Mouse (Mus musculus) heart, embryonic 15.5 days (tissue): Measurements from ENCODE around the gene Lrp5. TPM values are rescaled to one million over a fixed set of nuclear protein-coding genes. Genes with fewer than 3 reads are reported as not detected.

ENCODE experiments used
- ATAC-seq: fragments of 200-750 bp; cut with Nextera tagmentation; replicated peaks from 2 replicates; pipeline ENCODE4 v1.8.0; 2017; ENCODE audit warnings: low read depth, moderate TSS enrichment; ENCODE audit not compliant: insufficient number of reproducible peaks, insufficient read depth, low FRiP score
- H3K27ac ChIP-seq: fragments of 300-500 bp; sonication (generic); 2 replicates; pipeline ENCODE4 v1.5.1; 2015; ENCODE audit warnings: mild to moderate bottlenecking, inconsistent platforms
- H3K27me3 ChIP-seq: fragments of 300-500 bp; sonication (generic); 2 replicates; pipeline ENCODE4 v1.6.1; 2015; ENCODE audit warnings: inconsistent platforms
- H3K36me3 ChIP-seq: fragments of 300-500 bp; sonication (generic); 2 replicates; pipeline ENCODE4 v1.6.1; 2015; ENCODE audit warnings: mild to moderate bottlenecking, inconsistent platforms
- H3K4me1 ChIP-seq: fragments of 300-500 bp; sonication (generic); replicated peaks from 2 replicates; pipeline ENCODE4 v1.6.1; 2015; ENCODE audit warnings: inconsistent platforms
- H3K4me2 ChIP-seq: fragments of 300-500 bp; sonication (generic); 2 replicates; pipeline ENCODE4 v1.6.1; 2015; ENCODE audit warnings: inconsistent platforms, mild to moderate bottlenecking, moderate library complexity
- H3K4me3 ChIP-seq: fragments of 300-500 bp; sonication (generic); 2 replicates; pipeline ENCODE4 v1.5.1; 2015; ENCODE audit warnings: mild to moderate bottlenecking, inconsistent platforms
- H3K9ac ChIP-seq: fragments of 300-500 bp; sonication (generic); 2 replicates; pipeline ENCODE4 v1.6.1; 2015; ENCODE audit warnings: mild to moderate bottlenecking, inconsistent platforms
- H3K9me3 ChIP-seq: fragments of 300-500 bp; sonication (generic); replicated peaks from 2 replicates; pipeline ENCODE4 v1.6.1; 2016; ENCODE audit warnings: inconsistent platforms
- WGBS: fragments of 180-500 bp; shearing (Covaris S2); methylation state at CpG from one replicate; pipeline ENCODE4 v1.1.7; 2015; ENCODE audit warnings: mixed read lengths; 5-methylcytosine and 5-hydroxymethylcytosine counted together
- polyA plus RNA-seq: library from polyadenylated mRNA; unstranded; fragments of >200 nt; fragmentation: Nextera tagmentation; extraction: Ambion mirVana; gene quantifications from 2 replicates; pipeline ENCODE4 v1.2.1, GENCODE M21; 2015

Gene Lrp5
- polyA plus RNA-seq: 3.0 and 4.3 TPM in 2 replicates

GRCm38 (mm10) chr19:3686215-3686894 is at the start of gene Lrp5:
Gene Lrp5, minus strand, starts transcription at chr19:3686564.
- peak within 1 kb of the TSS; percentile 93 for H3K9ac ChIP-seq
- ATAC-seq: peak; percentile 48
- H3K4me3 ChIP-seq: peak within 1 kb of the TSS; percentile 92
- H3K36me3 ChIP-seq: no peaks in the 10 kb centered on the region
- H3K4me1 ChIP-seq: peaks cover 51% of the 10 kb centered on the region
- no peaks in the 10 kb centered on the region for H3K27me3 ChIP-seq
- no peaks in the 10 kb centered on the region for H3K9me3 ChIP-seq
- under 1% methylated on average over 74 of the region's 83 CpGs for WGBS
- H3K27ac ChIP-seq: peak within 1 kb of the TSS; percentile 85
- H3K4me2 ChIP-seq: peak within 1 kb of the TSS; percentile 96

DNA sequence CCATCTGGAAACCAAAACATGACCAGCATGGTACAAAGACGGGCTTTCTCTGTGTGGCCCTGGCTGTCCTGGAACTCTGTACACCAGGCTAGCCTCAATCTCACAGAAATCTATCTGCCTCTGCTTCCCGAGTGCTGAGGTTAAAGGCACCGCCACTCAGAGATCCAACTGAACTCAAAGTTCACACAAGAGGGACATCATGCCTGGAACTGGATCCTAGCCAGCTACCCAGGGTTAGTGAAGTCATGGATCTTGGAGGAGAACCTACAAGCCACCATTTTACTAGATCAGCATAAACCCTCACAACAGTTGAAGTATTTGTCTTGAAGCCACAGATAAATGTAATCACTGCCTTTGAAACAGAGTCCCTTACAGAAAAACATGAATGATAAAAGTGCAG is 49.6 kb upstream of the Lrp5 start:
- Histone ChIP-seq H3K27me3 (no peaks in the 10 kb centered on the region), H3K4me1 (no peaks in the 10 kb centered on the region), H3K9ac (no peak overlapping the region), H3K27ac (no peak overlapping the region), H3K36me3 (no peaks in the 10 kb centered on the region), H3K4me3 (no peak overlapping the region), H3K4me2 (no peak overlapping the region), H3K9me3 (no peaks in the 10 kb centered on the region)
- ATAC-seq: no peak
- 81% methylated on average over 3 of the region's 3 CpGs for WGBS

DNA sequence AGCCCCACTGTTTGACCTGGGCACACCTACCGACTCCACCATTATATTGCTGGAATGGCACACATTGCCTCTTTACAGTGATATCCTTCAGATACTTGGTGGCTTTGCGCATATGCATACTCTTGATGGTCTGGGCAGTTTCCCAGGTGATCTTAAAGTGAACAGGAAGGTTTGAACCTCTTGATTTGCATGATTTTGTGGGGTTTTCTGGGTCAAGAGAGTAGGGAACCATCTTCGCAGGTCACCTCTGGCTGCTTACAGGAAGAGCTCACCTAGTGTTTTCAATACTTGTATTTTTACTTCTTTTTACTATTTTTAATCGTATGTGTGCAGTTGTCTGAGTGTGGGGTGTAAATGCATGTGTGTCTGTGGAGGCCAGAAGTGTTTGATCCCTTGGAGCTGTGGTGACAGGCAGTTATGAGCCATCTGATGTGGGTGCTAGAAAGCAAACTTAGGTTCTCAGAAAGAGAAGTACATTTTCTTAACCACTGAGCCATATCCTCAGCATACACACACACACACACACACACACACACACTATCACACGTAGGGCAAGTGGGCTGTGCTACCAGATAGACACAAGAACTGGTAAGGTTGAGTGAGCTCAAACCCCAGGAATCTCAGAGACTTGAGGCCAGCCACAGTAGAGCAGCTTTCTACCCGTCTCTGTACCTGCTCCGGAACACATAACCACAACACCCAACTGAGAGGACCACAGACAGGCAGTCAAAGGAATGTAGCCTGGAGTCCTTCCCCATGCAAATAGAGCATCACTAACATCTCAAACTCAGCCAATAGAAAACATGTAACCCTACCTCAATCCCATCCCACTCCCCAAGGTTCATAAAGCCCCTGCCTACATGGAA is 44.6 kb upstream of the Lrp5 start:
- no peaks in the 10 kb centered on the region for H3K36me3 ChIP-seq
- H3K27ac ChIP-seq: no peak overlapping the region
- no peak; the same call in 1 of the 2 replicates for ATAC-seq
- no peaks in the 10 kb centered on the region for H3K9me3 ChIP-seq
- H3K4me2 ChIP-seq: no peak overlapping the region
- H3K9ac ChIP-seq: no peak overlapping the region
- no peaks in the 10 kb centered on the region for H3K4me1 ChIP-seq
- WGBS: 77% methylated on average over 7 of the region's 7 CpGs
- no peak overlapping the region for H3K4me3 ChIP-seq
- H3K27me3 ChIP-seq: no peaks in the 10 kb centered on the region

- Histone ChIP-seq H3K27me3 (no peaks in the 10 kb centered on the region), H3K4me1 (no peaks in the 10 kb centered on the region), H3K36me3 (no peaks in the 10 kb centered on the region), H3K9ac (no peak overlapping the region), H3K4me2 (no peak overlapping the region), H3K9me3 (no peaks in the 10 kb centered on the region), H3K27ac (no peak overlapping the region), H3K4me3 (no peak overlapping the region)
- WGBS: 66% methylated on average over 2 of the region's 2 CpGs
- ATAC-seq: no peak
These were observed 42.5 kb upstream of the Lrp5 start for GRCm38 (mm10) chr19:3728901-3729300.

DNA sequence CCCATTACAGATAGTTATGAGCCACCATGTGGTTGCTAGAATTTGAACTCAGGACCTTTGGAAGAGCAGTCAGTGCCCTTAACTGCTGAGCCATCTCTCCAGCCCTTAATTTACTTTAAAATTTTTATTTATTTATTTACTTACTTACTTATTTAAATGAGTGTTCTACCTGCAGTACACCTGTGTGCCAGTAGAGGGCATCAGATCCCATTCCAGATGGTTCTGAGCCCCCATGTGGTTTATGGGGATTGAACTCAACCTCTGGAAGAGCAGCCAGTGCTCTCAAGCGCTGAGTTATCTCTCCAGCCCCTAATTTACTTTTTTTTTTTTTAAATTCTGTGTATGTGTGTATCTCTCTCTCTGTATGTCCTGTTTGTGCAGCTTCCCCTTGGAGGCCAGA is 38.4 kb upstream of the Lrp5 start:
- no peaks in the 10 kb centered on the region for H3K9me3 ChIP-seq
- whole genome bisulfite sequencing: 23% methylated on average over 1 of the region's 1 CpGs
- H3K9ac ChIP-seq: no peak overlapping the region
- H3K36me3 ChIP-seq: no peaks in the 10 kb centered on the region
- no peak overlapping the region for H3K4me3 ChIP-seq
- H3K4me2 ChIP-seq: no peak overlapping the region
- H3K27ac ChIP-seq: no peak overlapping the region
- H3K27me3 ChIP-seq: no peaks in the 10 kb centered on the region
- ATAC-seq: no peak
- peaks cover 3% of the 10 kb centered on the region; the same call in 1 of the 2 replicates for H3K4me1 ChIP-seq

GRCm38 (mm10) chr19:3723904-3724303 is 37.5 kb upstream of the Lrp5 start:
- ATAC-seq: no peak
- Histone ChIP-seq H3K4me3 (no peak overlapping the region), H3K4me2 (no peak overlapping the region)

GRCm38 (mm10) chr19:3723170-3723569 is 36.8 kb upstream of the Lrp5 start:
- Histone ChIP-seq H3K4me3 (no peak overlapping the region), H3K27ac (no peak overlapping the region), H3K9me3 (no peaks in the 10 kb centered on the region), H3K4me2 (no peak overlapping the region), H3K36me3 (no peaks in the 10 kb centered on the region), H3K27me3 (no peaks in the 10 kb centered on the region), H3K9ac (no peak overlapping the region), H3K4me1 (peaks cover 13% of the 10 kb centered on the region)
- ATAC-seq: no peak
- 90% methylated on average over 9 of the region's 9 CpGs for WGBS

More at GRCm38 (mm10) chr19:3723904-3724303, 37.5 kb upstream of the Lrp5 start:
- no peaks in the 10 kb centered on the region for H3K36me3 ChIP-seq
- 79% methylated on average over 4 of the region's 4 CpGs for WGBS
- H3K4me1 ChIP-seq: peaks cover 11% of the 10 kb centered on the region
- H3K27me3 ChIP-seq: no peaks in the 10 kb centered on the region
- H3K9ac ChIP-seq: no peak overlapping the region
- H3K27ac ChIP-seq: no peak overlapping the region
- no peaks in the 10 kb centered on the region for H3K9me3 ChIP-seq

- Histone ChIP-seq H3K9me3 (no peaks in the 10 kb centered on the region), H3K9ac (peak overlapping the region; percentile 52), H3K4me1 (peaks cover 13% of the 10 kb centered on the region), H3K36me3 (peaks cover 13% of the 10 kb centered on the region), H3K4me2 (peak overlapping the region; percentile 97), H3K27me3 (no peaks in the 10 kb centered on the region), H3K27ac (0 out of 2 replicates have a peak overlapping the region, but pooled peaks have one; percentile 9), H3K4me3 (peak overlapping the region; percentile 53)
- peak; percentile 71 for ATAC-seq
- under 1% methylated on average over 27 of the region's 27 CpGs for WGBS
These were observed 33.1 kb upstream of the Lrp5 start for GRCm38 (mm10) chr19:3719362-3719891.

GRCm38 (mm10) chr19:3718481-3719361 is 32.4 kb upstream of the Lrp5 start:
- Histone ChIP-seq H3K4me1 (peaks cover 13% of the 10 kb centered on the region), H3K27ac (0 out of 2 replicates have a peak overlapping the region, but pooled peaks have one; percentile 9), H3K36me3 (peaks cover 13% of the 10 kb centered on the region), H3K4me2 (peak overlapping the region; percentile 97), H3K9ac (peak overlapping the region; percentile 52), H3K27me3 (no peaks in the 10 kb centered on the region), H3K4me3 (peak overlapping the region; percentile 53), H3K9me3 (no peaks in the 10 kb centered on the region)
- 40% methylated on average over 19 of the region's 19 CpGs for WGBS
- ATAC-seq: peak; percentile 68

- 90% methylated on average over 6 of the region's 6 CpGs for WGBS
- no peak for ATAC-seq
These were observed 28.0 kb upstream of the Lrp5 start for GRCm38 (mm10) chr19:3714381-3714780.

More at GRCm38 (mm10) chr19:3714381-3714780, 28.0 kb upstream of the Lrp5 start:
- peaks cover 13% of the 10 kb centered on the region for H3K36me3 ChIP-seq
- no peak overlapping the region for H3K27ac ChIP-seq
- H3K9ac ChIP-seq: no peak overlapping the region
- no peak overlapping the region for H3K4me2 ChIP-seq
- no peaks in the 10 kb centered on the region for H3K9me3 ChIP-seq
- no peaks in the 10 kb centered on the region for H3K27me3 ChIP-seq
- H3K4me1 ChIP-seq: peaks cover 9% of the 10 kb centered on the region
- no peak overlapping the region for H3K4me3 ChIP-seq
